Comparison of ENCODE assay signal across 28 mouse cellular contexts in genomic region chr19:4131075-4131474, GRCm38 (mm10). TPM values are rescaled to one million over a fixed set of nuclear protein-coding genes. Genes with fewer than 3 reads are reported as not detected.
DNase-seq lines count a peak whose midpoint lies in the region; ATAC-seq and TF ChIP-seq lines count a peak whose summit lies in the region.
"Had no signal": no experiment of that assay in that cellular context is flagged by ENCODE, and none has a peak within 500 bp of the region (broad histone marks: within the 10 kb centered on the region; RNA-seq: fewer than 3 reads in every experiment).

No protein-coding gene starts in this region.

- TF ChIP-seq EP300 in stomach, postnatal 0 days (optimal IDR thresholded peaks at IDR 0.05) = no peak

- no peak for ATAC-seq in heart, embryonic 11.5 days (replicated peaks; ENCODE audit: insufficient number of reproducible peaks, low FRiP score, low TSS enrichment)
- ATAC-seq in stomach, embryonic 15.5 days (ENCODE audit: insufficient read depth, low FRiP score, low read depth) = peak; percentile 56; the same call in 1 of the 2 replicates
- ATAC-seq in stomach, postnatal 0 days (ENCODE audit: low FRiP score, low TSS enrichment) = no peak
- ATAC-seq in liver, embryonic 13.5 days (ENCODE audit: low read depth) = peak; percentile 86
- peak; percentile 50 for ATAC-seq in megakaryocyte-erythroid progenitor cell, adult 5-6 weeks (replicated peaks; ENCODE audit: low FRiP score, low TSS enrichment, poor library complexity, severe bottlenecking)
- ATAC-seq in CD4-positive, CD25-positive, alpha-beta regulatory T cell, adult 4 months = no peak
- ATAC-seq: forebrain, postnatal 0 days; hindbrain, postnatal 0 days; intestine, embryonic 16.5 days had no signal

- no peak for DNase-seq in heart, postnatal 10 days
- DNase-seq in stomach, postnatal 0 days (ENCODE audit: low spot score) = no peak
- no peak for DNase-seq in liver, embryonic 13.5 days
- DNase-seq in frontal cortex, adult 2 months (ENCODE audit: extremely low spot score in 1 of 2, low spot score in 1 of 2) = no peak
- DNase-seq: adrenal gland, postnatal 14 days; cerebellum, adult 11-12 months; cerebellum, postnatal 14 days; forebrain, postnatal 0 days; gastrocnemius, postnatal 25 days; heart, adult 2 months; kidney, postnatal 36 days; lung, embryonic 14.5 days had no signal

- H3K4me2 ChIP-seq in heart, embryonic 11.5 days = peak overlapping the region; percentile 31
- no peak overlapping the region for H3K4me2 ChIP-seq in stomach, embryonic 15.5 days
- no peak overlapping the region for H3K4me2 ChIP-seq in stomach, postnatal 0 days (replicated peaks; ENCODE audit: low read depth)
- peak overlapping the region; percentile 68 for H3K4me2 ChIP-seq in liver, embryonic 13.5 days
- H3K4me2 ChIP-seq: limb, embryonic 13.5 days; lung, embryonic 14.5 days had no signal

- no peaks in the 10 kb centered on the region for H3K27me3 ChIP-seq in heart, embryonic 11.5 days (ENCODE audit: control insufficient read depth, insufficient read depth, low read length)
- H3K27me3 ChIP-seq in stomach, embryonic 15.5 days (replicated peaks) = no peaks in the 10 kb centered on the region
- no peaks in the 10 kb centered on the region for H3K27me3 ChIP-seq in stomach, postnatal 0 days (ENCODE audit: control insufficient read depth, insufficient read depth, low read length)
- no peaks in the 10 kb centered on the region for H3K27me3 ChIP-seq in liver, embryonic 13.5 days
- H3K27me3 ChIP-seq: limb, embryonic 13.5 days had no signal

- no peak overlapping the region for H3K27ac ChIP-seq in heart, embryonic 11.5 days (ENCODE audit: low read depth, low read length)
- no peak overlapping the region for H3K27ac ChIP-seq in stomach, embryonic 15.5 days
- H3K27ac ChIP-seq in stomach, postnatal 0 days (replicated peaks) = no peak overlapping the region
- peak overlapping the region; percentile 91 for H3K27ac ChIP-seq in liver, embryonic 13.5 days
- H3K27ac ChIP-seq: forebrain, embryonic 10.5 days; heart, adult 2 months; hindbrain, embryonic 10.5 days; hindbrain, postnatal 0 days; limb, embryonic 13.5 days had no signal

- peaks cover 13% of the 10 kb centered on the region for H3K36me3 ChIP-seq in heart, embryonic 11.5 days (ENCODE audit: control insufficient read depth, insufficient read depth, low read length)
- H3K36me3 ChIP-seq in stomach, embryonic 15.5 days = peaks cover 15% of the 10 kb centered on the region
- peaks cover 20% of the 10 kb centered on the region for H3K36me3 ChIP-seq in stomach, postnatal 0 days (ENCODE audit: control insufficient read depth, insufficient read depth, low read length)
- peaks cover 53% of the 10 kb centered on the region for H3K36me3 ChIP-seq in liver, embryonic 13.5 days

- H3K9me3 ChIP-seq in heart, embryonic 11.5 days (replicated peaks; ENCODE audit: control insufficient read depth, low read length) = no peaks in the 10 kb centered on the region
- H3K9me3 ChIP-seq in stomach, embryonic 15.5 days = no peaks in the 10 kb centered on the region
- no peaks in the 10 kb centered on the region for H3K9me3 ChIP-seq in stomach, postnatal 0 days (ENCODE audit: control insufficient read depth, low read length)
- H3K9me3 ChIP-seq in liver, embryonic 13.5 days (replicated peaks) = no peaks in the 10 kb centered on the region
- H3K9me3 ChIP-seq: forebrain, embryonic 10.5 days; hindbrain, embryonic 10.5 days; limb, embryonic 13.5 days had no signal

- intact Hi-C loops in heart, postnatal 10 days (cut with DNase I) = loop anchor here (2.0 kb wide), 1 partner anchor 16 kb away; no protein-coding TSS in a partner anchor

- no peak for TF ChIP-seq CTCF in stomach, postnatal 0 days (IDR thresholded peaks at IDR 0.05; ENCODE audit: low read depth)

- no peak overlapping the region for H3K4me3 ChIP-seq in heart, embryonic 11.5 days (ENCODE audit: low read depth, low read length)
- H3K4me3 ChIP-seq in stomach, embryonic 15.5 days (replicated peaks) = no peak overlapping the region
- H3K4me3 ChIP-seq in stomach, postnatal 0 days (ENCODE audit: low read depth, low read length) = no peak overlapping the region
- peak overlapping the region; percentile 68 for H3K4me3 ChIP-seq in liver, embryonic 13.5 days (replicated peaks)
- H3K4me3 ChIP-seq: forebrain, embryonic 10.5 days; heart, adult 2 months; hindbrain, embryonic 10.5 days; limb, embryonic 13.5 days had no signal

- H3K9ac ChIP-seq in heart, embryonic 11.5 days (ENCODE audit: low read depth, low read length) = no peak overlapping the region
- no peak overlapping the region for H3K9ac ChIP-seq in stomach, embryonic 15.5 days
- H3K9ac ChIP-seq in stomach, postnatal 0 days (ENCODE audit: low read length) = no peak overlapping the region
- H3K9ac ChIP-seq in liver, embryonic 13.5 days = peak overlapping the region; percentile 77
- H3K9ac ChIP-seq: forebrain, postnatal 0 days; limb, embryonic 13.5 days; lung, embryonic 14.5 days had no signal

- peaks cover 15% of the 10 kb centered on the region for H3K4me1 ChIP-seq in heart, embryonic 11.5 days (ENCODE audit: control insufficient read depth, insufficient read depth, low read length)
- peaks cover 14% of the 10 kb centered on the region for H3K4me1 ChIP-seq in stomach, embryonic 15.5 days
- H3K4me1 ChIP-seq in stomach, postnatal 0 days (replicated peaks; ENCODE audit: control insufficient read depth, insufficient read depth) = 0 out of 2 replicates have a peak, but pooled peaks cover 3% of the 10 kb centered on the region
- peaks cover 74% of the 10 kb centered on the region for H3K4me1 ChIP-seq in liver, embryonic 13.5 days (replicated peaks)

- WGBS in heart, embryonic 11.5 days (ENCODE audit: insufficient replicate concordance) = 80% methylated on average over 5 of the region's 5 CpGs
- 89% methylated on average over 5 of the region's 5 CpGs for WGBS in stomach, embryonic 15.5 days
- 83% methylated on average over 5 of the region's 5 CpGs for WGBS in stomach, postnatal 0 days
- WGBS in liver, embryonic 13.5 days (ENCODE audit: insufficient replicate concordance) = 26% methylated on average over 5 of the region's 5 CpGs

RNA-seq across cellular contexts. Expression of gene Aip, which starts 5.4 kb away (rescaled TPM):
- polyA plus RNA-seq in heart, embryonic 11.5 days (2014; fragmentation: Nextera tagmentation; extraction: Ambion mirVana) = 91.4 and 93.4 TPM in 2 replicates
- 10 to 100 TPM; 47.7 to 62.6 TPM for total RNA-seq in heart, postnatal 10 days (2021)
- 79.0 and 91.0 TPM in 2 replicates for polyA plus RNA-seq in stomach, embryonic 15.5 days (2015; fragmentation: Nextera tagmentation; extraction: Ambion mirVana)
- 47.0 and 48.0 TPM in 2 replicates for polyA plus RNA-seq in stomach, postnatal 0 days (2015; fragmentation: Nextera tagmentation; extraction: Ambion mirVana)
- polyA plus RNA-seq in liver, embryonic 13.5 days (2015; fragmentation: Nextera tagmentation; extraction: Ambion mirVana) = 37.7 and 38.9 TPM in 2 replicates
- total RNA-seq in megakaryocyte-erythroid progenitor cell, adult 5-6 weeks (2014; fragmentation: Nextera tagmentation) = 25.9 and 31.2 TPM in 2 replicates
- 16.9 and 23.2 TPM in 2 replicates for total RNA-seq in megakaryocyte-erythroid progenitor cell, adult 5-6 weeks (2017)
- polyA plus RNA-seq in CD4-positive, CD25-positive, alpha-beta regulatory T cell, adult 4 months (2017; shearing (Covaris generic)) = 100 to 1,000 TPM; 179 to 208 TPM
- polyA plus RNA-seq in frontal cortex, adult 2 months (2012; rRNA removed) = 162 and 174 TPM in 2 replicates

RNA-seq across cellular contexts. Expression of gene Gpr152, which starts 8.5 kb away (rescaled TPM):
- not detected in 2 replicates for polyA plus RNA-seq in heart, embryonic 11.5 days (2014; fragmentation: Nextera tagmentation; extraction: Ambion mirVana)
- not detected for total RNA-seq in heart, postnatal 10 days (2021)
- not detected in 2 replicates for polyA plus RNA-seq in stomach, embryonic 15.5 days (2015; fragmentation: Nextera tagmentation; extraction: Ambion mirVana)
- 0.02 TPM in 1 of 2 replicates, not detected in the other for polyA plus RNA-seq in stomach, postnatal 0 days (2015; fragmentation: Nextera tagmentation; extraction: Ambion mirVana)
- 0.02 TPM in 1 of 2 replicates, not detected in the other for polyA plus RNA-seq in liver, embryonic 13.5 days (2015; fragmentation: Nextera tagmentation; extraction: Ambion mirVana)
- not detected in 2 replicates for total RNA-seq in megakaryocyte-erythroid progenitor cell, adult 5-6 weeks (2014; fragmentation: Nextera tagmentation)
- total RNA-seq in megakaryocyte-erythroid progenitor cell, adult 5-6 weeks (2017) = not detected in 2 replicates
- under 1 TPM in 1 of 2 experiments, not detected in 1; 0.29 TPM for polyA plus RNA-seq in CD4-positive, CD25-positive, alpha-beta regulatory T cell, adult 4 months (2017; shearing (Covaris generic))
- polyA plus RNA-seq in frontal cortex, adult 2 months (2012; rRNA removed) = 0.06 and 0.11 TPM in 2 replicates
- total RNA-seq: adrenal gland, postnatal 14 days; gastrocnemius, postnatal 25 days; left cerebral cortex, postnatal 25 days had no signal
- polyA plus RNA-seq: forebrain, embryonic 10.5 days; forebrain, postnatal 0 days; heart, embryonic 16.5 days; hindbrain, embryonic 10.5 days; kidney, embryonic 14.5 days; limb, embryonic 13.5 days; lung, embryonic 14.5 days; midbrain, postnatal 0 days; neural tube, embryonic 14.5 days; stomach, embryonic 14.5 days had no signal

RNA-seq across cellular contexts. Expression of gene Cabp4, which starts 12.8 kb away (rescaled TPM):
- not detected in 2 replicates for polyA plus RNA-seq in heart, embryonic 11.5 days (2014; fragmentation: Nextera tagmentation; extraction: Ambion mirVana)
- total RNA-seq in heart, postnatal 10 days (2021) = not detected
- 0.13 and 0.19 TPM in 2 replicates for polyA plus RNA-seq in stomach, embryonic 15.5 days (2015; fragmentation: Nextera tagmentation; extraction: Ambion mirVana)
- 0.05 TPM in 1 of 2 replicates, not detected in the other for polyA plus RNA-seq in stomach, postnatal 0 days (2015; fragmentation: Nextera tagmentation; extraction: Ambion mirVana)
- 0.07 and 0.13 TPM in 2 replicates for polyA plus RNA-seq in liver, embryonic 13.5 days (2015; fragmentation: Nextera tagmentation; extraction: Ambion mirVana)
- total RNA-seq in megakaryocyte-erythroid progenitor cell, adult 5-6 weeks (2014; fragmentation: Nextera tagmentation) = 0.39 and 1.5 TPM in 2 replicates
- not detected in 2 replicates for total RNA-seq in megakaryocyte-erythroid progenitor cell, adult 5-6 weeks (2017)
- under 1 TPM; 0.79 to 0.92 TPM for polyA plus RNA-seq in CD4-positive, CD25-positive, alpha-beta regulatory T cell, adult 4 months (2017; shearing (Covaris generic))
- polyA plus RNA-seq in frontal cortex, adult 2 months (2012; rRNA removed) = 0.12 and 0.17 TPM in 2 replicates
- total RNA-seq: forebrain, postnatal 0 days; gastrocnemius, postnatal 25 days; heart, adult 2 months; hindbrain, postnatal 0 days; left cerebral cortex, postnatal 25 days; midbrain, postnatal 0 days had no signal
- polyA plus RNA-seq: embryonic facial prominence, embryonic 14.5 days; forebrain, embryonic 10.5 days; heart, embryonic 16.5 days; stomach, embryonic 14.5 days had no signal

RNA-seq across cellular contexts. Expression of gene Coro1b, which starts 17.3 kb away (rescaled TPM):
- polyA plus RNA-seq in heart, embryonic 11.5 days (2014; fragmentation: Nextera tagmentation; extraction: Ambion mirVana) = 109 and 113 TPM in 2 replicates
- 10 to 100 TPM; 87.2 to 90.7 TPM for total RNA-seq in heart, postnatal 10 days (2021)
- 164 and 180 TPM in 2 replicates for polyA plus RNA-seq in stomach, embryonic 15.5 days (2015; fragmentation: Nextera tagmentation; extraction: Ambion mirVana)
- polyA plus RNA-seq in stomach, postnatal 0 days (2015; fragmentation: Nextera tagmentation; extraction: Ambion mirVana) = 127 and 133 TPM in 2 replicates
- polyA plus RNA-seq in liver, embryonic 13.5 days (2015; fragmentation: Nextera tagmentation; extraction: Ambion mirVana) = 70.7 and 72.6 TPM in 2 replicates
- total RNA-seq in megakaryocyte-erythroid progenitor cell, adult 5-6 weeks (2014; fragmentation: Nextera tagmentation) = 103 and 123 TPM in 2 replicates
- total RNA-seq in megakaryocyte-erythroid progenitor cell, adult 5-6 weeks (2017) = 42.8 and 97.1 TPM in 2 replicates
- polyA plus RNA-seq in CD4-positive, CD25-positive, alpha-beta regulatory T cell, adult 4 months (2017; shearing (Covaris generic)) = 100 to 1,000 TPM; 236 to 310 TPM
- polyA plus RNA-seq in frontal cortex, adult 2 months (2012; rRNA removed) = 183 and 225 TPM in 2 replicates

RNA-seq across cellular contexts. Expression of gene Ptprcap, which starts 22.3 kb away (rescaled TPM):
- polyA plus RNA-seq in heart, embryonic 11.5 days (2014; fragmentation: Nextera tagmentation; extraction: Ambion mirVana) = 1.3 and 1.7 TPM in 2 replicates
- total RNA-seq in heart, postnatal 10 days (2021) = 1 to 10 TPM; 1.6 to 2.2 TPM
- polyA plus RNA-seq in stomach, embryonic 15.5 days (2015; fragmentation: Nextera tagmentation; extraction: Ambion mirVana) = 6.4 and 7.5 TPM in 2 replicates
- polyA plus RNA-seq in stomach, postnatal 0 days (2015; fragmentation: Nextera tagmentation; extraction: Ambion mirVana) = 1.1 and 1.3 TPM in 2 replicates
- 18.8 and 21.3 TPM in 2 replicates for polyA plus RNA-seq in liver, embryonic 13.5 days (2015; fragmentation: Nextera tagmentation; extraction: Ambion mirVana)
- 53.0 and 63.6 TPM in 2 replicates for total RNA-seq in megakaryocyte-erythroid progenitor cell, adult 5-6 weeks (2014; fragmentation: Nextera tagmentation)
- total RNA-seq in megakaryocyte-erythroid progenitor cell, adult 5-6 weeks (2017) = 104 and 112 TPM in 2 replicates
- polyA plus RNA-seq in CD4-positive, CD25-positive, alpha-beta regulatory T cell, adult 4 months (2017; shearing (Covaris generic)) = 100 to 1,000 TPM; 836 to 870 TPM
- 1.9 and 2.3 TPM in 2 replicates for polyA plus RNA-seq in frontal cortex, adult 2 months (2012; rRNA removed)
- polyA plus RNA-seq: forebrain, embryonic 10.5 days had no signal

Comparison
In these comparisons a context has a peak if more than half of its experiments do, and no peak if none do; other contexts are left out.
1. ATAC-seq: peak in stomach, embryonic 15.5 days (single experiment), liver, embryonic 13.5 days (single experiment) and megakaryocyte-erythroid progenitor cell, adult 5-6 weeks (single experiment); none in heart, embryonic 11.5 days (single experiment), stomach, postnatal 0 days (single experiment) and CD4-positive, CD25-positive, alpha-beta regulatory T cell, adult 4 months (single experiment).
2. H3K4me2 ChIP-seq: peak in heart, embryonic 11.5 days (single experiment) and liver, embryonic 13.5 days (single experiment); none in stomach, embryonic 15.5 days (single experiment) and stomach, postnatal 0 days (single experiment).